Mouse (Mus musculus): ENCODE measurements at regions not wholly inside any gene's neighbourhood (a gene's known extent, or its start where the extent isn't known, plus 50 kb on each side); places are given as distances from the start of the nearest gene placed in this dataset.

DNA sequence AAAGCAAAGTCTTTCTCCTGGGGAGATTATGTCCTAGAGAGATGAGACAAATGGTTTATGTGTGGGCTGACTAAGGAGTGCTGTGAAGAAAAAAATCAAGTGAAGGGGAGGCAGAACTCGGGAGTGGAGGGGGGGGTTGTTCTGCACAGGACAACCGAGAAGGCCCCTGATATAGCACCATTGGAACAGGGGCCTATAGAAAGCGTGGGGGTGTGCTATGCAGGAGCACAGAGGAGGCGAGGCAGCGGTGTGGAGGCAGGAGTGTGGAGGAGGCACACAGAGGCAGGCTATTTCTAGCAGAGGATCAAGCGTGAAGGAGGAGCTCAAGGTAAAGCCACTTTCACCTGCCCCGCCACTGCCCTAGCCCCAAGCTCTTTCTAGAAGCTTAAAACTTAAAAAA, 88.0 kb upstream of the Dapk1 start:
- no peak for DNase-seq (ENCODE audit: low spot score in 2 of 2)

DNA sequence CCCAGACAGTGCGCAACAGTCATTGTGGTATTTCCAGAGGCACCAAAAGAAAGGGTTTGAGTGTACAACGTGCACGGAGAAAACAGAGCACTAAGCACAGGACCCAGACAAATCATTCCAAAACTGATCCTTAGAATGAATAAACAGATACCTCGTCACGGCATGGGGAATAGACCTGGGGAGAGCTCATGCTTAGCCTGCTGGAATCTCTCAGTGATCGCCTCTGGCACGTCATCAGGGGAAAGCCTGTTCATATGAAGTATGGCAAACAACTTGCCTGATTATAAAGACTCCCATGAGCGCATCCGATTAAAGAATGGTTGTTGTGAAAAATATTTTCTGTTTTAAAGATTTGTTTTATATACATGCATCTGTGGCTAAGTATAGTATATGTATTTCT, 86.9 kb upstream of the Dapk1 start:
- DNase-seq (ENCODE audit: low spot score in 2 of 2): no peak

DNA sequence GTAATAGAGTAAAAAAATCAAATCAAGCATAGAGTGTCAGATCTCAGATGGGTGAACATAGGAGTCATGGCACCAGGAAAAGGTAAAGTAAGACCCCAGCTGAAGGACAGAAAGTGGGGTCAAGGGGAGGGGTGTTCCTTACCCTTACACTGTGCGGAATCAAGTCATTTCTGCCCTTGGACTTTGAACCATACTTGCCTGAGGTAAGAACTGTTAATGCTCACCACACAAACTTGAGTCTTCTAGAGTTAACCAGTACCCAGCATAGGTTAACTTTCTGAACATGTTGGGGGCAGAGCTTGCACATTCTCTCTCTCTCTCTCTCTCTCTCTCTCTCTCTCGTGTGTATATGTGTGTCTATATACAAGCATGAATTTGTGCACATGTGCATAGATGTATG, 83.7 kb upstream of the Dapk1 start:
- DNase-seq (ENCODE audit: low spot score in 2 of 2): no peak

DNA sequence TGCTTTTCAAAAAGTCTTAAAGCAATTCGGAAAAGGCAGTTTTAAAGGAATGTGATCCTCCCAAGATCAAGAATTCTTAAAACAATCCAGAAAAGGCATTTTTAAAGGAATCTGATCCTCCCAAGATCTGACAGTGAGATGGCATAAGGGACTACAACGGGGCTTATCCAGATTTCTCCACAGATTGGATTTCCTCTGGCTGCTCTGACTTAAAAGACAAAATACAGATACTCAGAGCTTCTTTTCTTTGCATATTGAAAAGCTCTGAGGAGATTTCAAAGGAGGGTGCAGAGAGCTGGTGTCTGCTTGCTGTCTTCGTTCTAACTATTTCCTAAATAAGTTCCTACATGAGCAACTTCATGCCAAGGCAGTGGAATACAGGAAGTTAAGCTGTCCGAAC, 82.0 kb upstream of the Dapk1 start:
- DNase-seq (ENCODE audit: low spot score in 2 of 2): no peak

DNA sequence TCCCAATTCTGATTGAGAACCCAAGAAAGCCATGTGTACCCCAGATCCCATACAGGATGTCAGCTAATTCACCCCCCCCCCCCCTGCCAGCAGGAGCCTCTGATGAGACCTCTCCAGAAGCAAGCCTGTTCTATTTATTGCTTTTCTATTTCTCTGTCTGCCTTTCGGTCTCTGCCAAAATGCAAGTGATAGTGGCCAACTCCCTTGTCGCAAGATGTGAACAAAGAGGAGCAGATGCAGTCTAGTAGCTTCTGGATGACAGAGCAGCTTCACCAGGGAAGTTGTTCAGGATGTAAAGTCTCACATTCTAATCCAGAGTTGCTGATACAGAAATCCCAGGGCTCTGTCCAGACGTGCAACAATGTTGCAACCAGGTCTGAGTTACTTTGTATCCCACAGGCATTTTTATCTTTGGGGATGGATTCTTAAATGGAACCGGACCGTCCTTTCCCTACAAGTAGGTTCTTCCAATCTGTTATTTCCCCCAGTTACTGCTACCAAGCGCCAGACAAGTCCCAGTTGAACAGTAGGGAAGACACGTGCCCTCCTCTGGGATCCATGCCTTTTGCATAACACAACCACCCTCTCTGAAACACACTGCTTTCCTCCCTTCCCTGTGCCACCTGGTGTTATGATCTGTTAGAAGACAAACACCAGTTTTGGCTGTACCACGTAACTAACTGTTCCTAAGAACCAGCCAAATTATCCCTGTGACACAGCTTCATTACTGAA, 78.9 kb upstream of the Dapk1 start:
- no peak for DNase-seq (ENCODE audit: low spot score in 2 of 2)

DNA sequence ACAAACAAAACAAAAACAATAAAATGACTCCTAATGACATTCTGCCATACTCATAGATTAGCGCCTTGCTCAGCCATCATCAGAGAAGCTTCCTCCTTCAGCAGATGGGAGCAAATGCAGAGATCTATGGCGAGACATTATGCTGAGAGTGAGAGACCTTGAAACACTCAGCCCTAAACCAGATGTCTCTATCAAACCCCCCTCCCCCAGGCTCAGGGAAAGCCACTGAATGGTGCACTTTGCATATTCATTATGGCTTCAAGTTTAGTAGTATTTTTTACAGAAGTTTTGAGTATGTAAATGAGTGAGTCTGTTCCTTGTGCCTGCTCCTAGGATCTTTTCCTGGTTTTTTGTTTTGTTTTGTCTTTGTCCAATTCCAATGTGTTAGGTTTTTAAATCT, 73.9 kb upstream of the Dapk1 start:
- no peak for DNase-seq (ENCODE audit: low spot score in 2 of 2)

DNA sequence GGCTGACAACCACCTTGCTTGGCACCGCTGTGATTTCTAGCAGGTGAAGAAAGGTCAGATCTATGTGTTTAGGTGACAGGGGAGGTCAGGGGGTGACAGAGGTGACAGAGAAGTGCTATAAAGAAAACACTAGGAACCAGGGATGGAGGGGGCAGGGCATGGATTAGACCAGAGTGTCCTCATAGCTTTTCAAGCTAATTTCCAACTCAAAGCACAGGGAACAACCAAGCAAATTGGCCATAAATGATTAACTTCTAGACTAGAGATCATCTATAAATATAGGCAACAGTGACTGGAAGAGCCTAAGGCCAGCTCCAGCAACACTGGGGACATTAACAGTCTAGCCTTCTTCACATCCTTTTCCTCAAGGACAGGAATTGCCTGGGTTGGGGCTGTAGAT, 72.9 kb upstream of the Dapk1 start:
- no peak for DNase-seq (ENCODE audit: low spot score in 2 of 2)

DNA sequence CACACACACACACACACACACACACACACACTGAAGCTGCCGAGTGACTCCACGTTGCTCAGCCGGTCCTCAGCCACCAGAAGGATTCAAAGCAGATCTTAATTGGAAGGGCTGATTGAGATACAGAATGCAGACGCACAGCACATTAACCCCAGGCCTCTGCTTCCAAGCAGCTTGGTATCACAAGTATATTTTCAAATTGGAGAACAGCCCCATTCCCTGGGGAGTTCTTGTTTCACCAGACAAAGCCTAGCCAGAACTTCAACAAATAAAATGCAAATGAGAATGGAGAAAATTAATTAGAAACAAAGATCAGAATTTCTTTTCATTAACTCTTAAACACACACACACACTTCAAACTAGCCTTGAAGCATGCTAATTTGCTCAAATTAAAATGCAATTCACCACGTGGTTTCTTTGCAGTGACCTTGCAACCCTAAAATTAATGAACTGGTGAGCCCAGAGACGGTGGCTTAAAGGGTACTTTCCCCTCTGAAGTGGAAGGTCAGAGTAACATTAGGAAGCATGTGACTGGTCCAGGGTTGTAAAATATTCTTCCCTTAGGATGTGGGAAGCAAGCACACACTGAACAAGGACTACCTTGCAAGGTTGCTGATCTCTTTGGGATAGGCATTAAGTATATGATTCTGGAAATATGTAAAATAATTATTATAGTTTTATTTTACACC, 72.2 kb upstream of the Dapk1 start:
- no peak for DNase-seq (ENCODE audit: low spot score in 2 of 2)

DNA sequence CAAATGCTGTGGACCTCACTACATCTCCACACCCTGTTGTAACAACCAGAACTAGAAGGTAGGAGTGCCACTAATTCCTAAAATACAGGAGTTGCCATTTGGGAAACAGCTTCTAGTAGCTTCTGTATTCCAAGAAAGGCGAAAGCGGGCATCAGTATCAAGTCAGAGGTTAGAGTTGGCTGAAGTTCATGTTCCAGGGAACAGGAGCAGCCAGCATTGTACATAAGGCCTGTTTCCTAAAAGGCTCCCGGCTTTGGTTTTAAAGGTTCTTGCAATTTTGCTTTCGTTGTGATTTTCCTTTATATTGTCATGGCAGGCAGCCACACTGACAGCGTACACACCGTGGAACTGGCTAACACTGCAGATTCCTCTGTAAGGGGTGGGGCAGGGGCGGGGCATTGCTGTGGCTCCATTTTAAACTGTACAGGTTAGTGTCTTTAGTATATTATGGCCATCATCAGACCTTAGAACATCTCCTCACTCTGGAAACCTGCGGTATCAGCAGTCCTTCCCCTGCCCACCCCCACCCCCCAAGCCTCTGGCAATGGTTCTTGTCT, 67.8 kb upstream of the Dapk1 start:
- DNase-seq (ENCODE audit: low spot score in 2 of 2): no peak

DNA sequence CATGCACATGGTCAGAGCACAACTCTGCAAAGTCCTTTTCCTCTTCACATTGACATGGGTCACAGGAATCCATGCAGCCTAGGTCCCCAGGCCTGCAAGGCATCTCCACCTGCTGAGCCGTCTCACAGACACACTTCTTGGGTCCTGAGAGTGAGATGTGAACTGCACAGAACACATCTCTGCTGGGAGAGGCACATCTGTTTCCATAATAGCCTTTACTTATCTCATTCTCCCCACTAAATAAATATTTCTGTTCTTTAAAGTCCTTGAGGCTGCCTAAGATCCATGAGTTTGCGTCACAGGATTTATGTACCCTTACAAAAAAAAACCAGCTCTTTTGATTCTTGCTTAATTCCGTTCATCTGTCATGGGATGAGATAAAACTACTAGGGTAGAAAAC, 67.2 kb upstream of the Dapk1 start:
- DNase-seq (ENCODE audit: low spot score in 2 of 2): no peak

DNA sequence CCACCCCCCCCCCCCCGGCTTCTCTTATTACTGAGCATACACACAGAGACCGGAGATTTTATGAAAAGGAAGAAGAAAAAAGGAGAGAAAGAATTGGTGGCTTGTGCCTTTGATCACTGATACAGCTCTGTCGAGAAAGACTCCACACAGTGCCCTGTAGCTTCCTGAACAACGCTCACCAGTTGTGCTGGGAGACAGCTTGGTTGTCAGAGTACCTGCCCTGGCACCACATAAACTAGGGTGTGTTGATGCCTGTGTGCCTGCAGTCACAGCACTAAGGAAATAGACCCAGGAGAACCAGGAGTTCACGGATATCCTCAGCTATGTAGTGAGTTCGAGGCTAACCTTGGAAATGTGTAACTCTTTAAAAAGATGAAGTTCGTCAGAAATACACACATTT, 66.7 kb upstream of the Dapk1 start:
- DNase-seq (ENCODE audit: low spot score in 2 of 2): no peak

DNA sequence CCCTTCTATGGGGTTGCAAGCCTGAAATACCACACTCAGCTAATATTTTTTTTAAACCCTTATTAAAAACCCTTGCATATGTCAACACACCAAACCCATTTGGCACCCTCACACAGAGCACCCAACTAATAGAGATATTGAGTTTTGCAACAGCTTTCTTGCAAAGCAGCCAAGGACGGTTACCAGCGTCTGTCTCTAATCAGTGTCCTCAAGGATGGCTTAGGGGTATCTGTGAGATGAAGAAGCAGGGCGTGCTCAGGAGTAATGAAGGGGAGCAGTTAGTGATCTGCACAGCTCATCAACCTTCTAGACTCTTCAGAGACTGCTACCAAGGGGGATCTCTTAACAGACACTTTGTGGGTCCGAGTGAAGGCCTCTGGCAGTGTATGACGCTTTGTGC, 65.0 kb upstream of the Dapk1 start:
- DNase-seq (ENCODE audit: low spot score in 2 of 2): no peak

DNA sequence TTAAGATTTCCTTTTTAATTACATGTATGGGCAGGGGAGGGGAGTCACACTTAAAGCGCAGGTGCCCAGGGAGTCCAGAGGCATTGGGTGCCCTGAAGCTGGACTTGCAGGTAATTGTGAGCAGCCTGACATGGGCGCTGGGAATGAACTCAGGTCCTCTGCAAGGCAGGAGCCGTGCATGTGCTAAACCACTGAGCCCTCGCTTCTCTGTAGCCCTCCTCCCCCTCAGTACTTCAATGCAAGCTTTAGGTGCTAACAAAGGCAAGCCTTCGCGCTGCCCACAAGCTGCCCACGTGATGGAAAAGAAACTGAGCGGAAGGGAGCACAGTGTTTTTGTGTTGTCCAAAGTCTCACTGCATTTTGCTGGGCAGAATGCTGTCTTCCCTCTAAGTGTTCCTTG, 63.6 kb upstream of the Dapk1 start:
- no peak for DNase-seq (ENCODE audit: low spot score in 2 of 2)

DNA sequence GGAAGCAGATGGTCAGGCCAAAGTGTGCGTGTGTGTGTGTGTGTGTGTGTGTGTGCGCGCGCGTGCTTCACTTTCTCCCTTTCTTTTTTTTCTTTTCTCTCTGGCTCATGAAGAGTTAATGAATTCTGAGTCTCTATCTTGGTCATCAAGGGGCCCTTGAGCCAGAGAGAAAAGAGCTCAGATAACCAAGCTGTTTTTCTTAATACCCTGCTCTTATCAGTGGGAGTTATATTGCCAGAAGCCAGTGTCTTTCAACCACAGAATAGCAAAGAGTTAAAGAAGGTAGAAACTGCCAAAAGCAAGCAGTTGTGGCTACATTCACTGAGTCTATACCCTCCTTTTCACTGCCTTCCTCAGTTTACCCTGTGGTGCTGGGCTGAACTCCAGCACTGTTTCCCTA, 60.6 kb upstream of the Dapk1 start:
- no peak for DNase-seq (ENCODE audit: low spot score in 2 of 2)

DNA sequence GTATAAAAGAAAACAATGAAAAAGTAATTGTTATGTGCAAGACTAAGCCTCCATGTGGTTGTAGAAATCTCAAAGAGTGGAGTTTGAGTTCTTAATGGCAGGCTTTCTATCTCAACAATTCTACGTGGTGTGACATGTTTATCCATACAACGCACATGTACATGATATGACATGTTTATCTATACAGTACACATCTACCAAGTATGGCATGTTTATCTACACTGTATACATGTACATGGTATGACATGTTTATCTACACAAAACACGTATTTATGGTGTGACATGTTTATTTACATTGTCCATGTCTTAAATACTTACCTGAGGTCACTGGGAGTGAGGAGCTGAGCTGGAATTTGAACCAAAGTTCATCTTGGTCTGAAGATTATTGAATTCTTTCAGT, 57.4 kb upstream of the Dapk1 start:
- no peak for DNase-seq (ENCODE audit: low spot score in 2 of 2)

DNA sequence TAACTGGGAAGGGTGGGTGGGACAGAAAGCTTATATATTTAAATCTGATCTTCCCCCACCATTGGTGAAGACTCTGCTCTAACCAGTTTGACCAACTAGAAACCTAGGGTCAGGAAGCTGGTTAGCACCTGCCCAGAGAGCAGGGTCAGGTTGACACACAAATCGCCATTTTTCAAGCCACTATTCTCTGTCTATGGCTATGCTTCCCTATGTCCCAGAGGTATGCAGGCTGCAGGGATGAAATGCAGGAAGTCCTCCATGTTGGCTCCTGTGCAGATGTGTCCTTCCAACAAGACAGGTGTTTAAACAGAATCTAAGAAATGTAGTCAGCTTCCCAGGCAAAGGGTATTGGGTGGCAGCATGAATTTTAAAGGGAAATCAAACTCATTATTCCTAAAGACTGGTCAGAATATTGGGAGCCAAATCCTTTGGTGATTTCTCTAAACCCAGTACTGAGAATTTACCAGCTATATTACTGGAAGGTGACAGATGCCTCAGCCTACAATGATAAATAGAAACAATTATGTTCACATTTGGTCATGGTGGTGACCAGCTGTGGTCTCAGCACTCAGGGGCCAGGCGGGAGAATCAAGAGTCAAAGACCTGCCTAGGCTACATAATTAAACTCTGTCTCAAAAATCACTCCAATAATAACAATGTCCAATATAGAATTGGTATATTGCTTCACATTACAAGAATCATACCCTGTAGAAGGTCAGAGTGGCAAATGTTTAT, 55.6 kb upstream of the Dapk1 start:
- no peak for DNase-seq (ENCODE audit: low spot score in 2 of 2)
